Mouse (Mus musculus) thymus, adult 2 months (tissue): Measurements from ENCODE around the gene Rpl6. TPM values are rescaled to one million over a fixed set of nuclear protein-coding genes. Genes with fewer than 3 reads are reported as not detected.
A peak's percentile ranks its signal among the peaks of the same experiment; 100 is the strongest.

Experiments
- DNase-seq: peaks from one replicate; pipeline ENCODE4 v3.0.0; 2021
- H3K27ac ChIP-seq: fragments of 200-500 bp; 2 replicates; pipeline ENCODE4 v1.5.1; 2012; ENCODE audit warnings: low read length, control low read depth; ENCODE audit not compliant: control insufficient read depth, insufficient read depth
- H3K27me3 ChIP-seq: fragments of 200-500 bp; 2 replicates; pipeline ENCODE4 v1.6.1; 2012; ENCODE audit warnings: mild to moderate bottlenecking, low read length, moderate library complexity, mixed read lengths; ENCODE audit not compliant: control insufficient read depth, insufficient read depth
- H3K36me3 ChIP-seq: fragments of 200-500 bp; 2 replicates; pipeline ENCODE4 v1.6.1; 2012; ENCODE audit warnings: mild to moderate bottlenecking, low read length, moderate library complexity; ENCODE audit not compliant: control insufficient read depth, insufficient read depth
- H3K4me1 ChIP-seq: fragments of 200-500 bp; replicated peaks from 2 replicates; pipeline ENCODE4 v1.6.1; 2012; ENCODE audit warnings: low read length; ENCODE audit not compliant: control insufficient read depth, insufficient read depth
- H3K4me3 ChIP-seq: fragments of 200-500 bp; 2 replicates; pipeline ENCODE4 v1.5.1; 2012; ENCODE audit warnings: mild to moderate bottlenecking, low read length, control low read depth, moderate library complexity; ENCODE audit not compliant: control insufficient read depth, insufficient read depth
- CTCF ChIP-seq: fragments of 200-500 bp; IDR thresholded peaks from 2 replicates; pipeline ENCODE4 v1.5.1; 2012; ENCODE audit warnings: mild to moderate bottlenecking, control low read depth, low read length, moderate library complexity, borderline replicate concordance; ENCODE audit not compliant: control insufficient read depth, poor library complexity, insufficient read depth; ENCODE audit errors: extremely low read depth
- POLR2A ChIP-seq: fragments of 200-500 bp; IDR thresholded peaks from 2 replicates; pipeline ENCODE4 v1.6.1; 2012; ENCODE audit warnings: mild to moderate bottlenecking, low read length, control low read depth, moderate library complexity; ENCODE audit not compliant: control insufficient read depth, poor library complexity, insufficient read depth; ENCODE audit errors: extremely low read depth
- whole genome bisulfite sequencing: fragments of 180-500 bp; shearing (Covaris S2); methylation state at CpG from one replicate; pipeline ENCODE4 v1.1.7; 2018; 5-methylcytosine and 5-hydroxymethylcytosine counted together
- polyA plus RNA-seq: library from polyadenylated mRNA; depleted of rRNA; stranded (reverse); fragments of >200 nt; gene quantifications from 2 replicates; pipeline ENCODE4 v1.2.3, GENCODE M21; 2012

The Rpl6 gene
- polyA plus RNA-seq, 1 experiment, result 391 TPM

- no peaks in the 10 kb centered on the region for H3K27me3 ChIP-seq
- 94% methylated on average over 7 of the region's 7 CpGs for WGBS
- no peak overlapping the region for H3K27ac ChIP-seq
- H3K4me3 ChIP-seq, result no peak overlapping the region
- H3K36me3 ChIP-seq, result peaks cover 39% of the 10 kb centered on the region
- no peak for DNase-seq
- H3K4me1 ChIP-seq, result no peaks in the 10 kb centered on the region
- TF ChIP-seq CTCF, result no peak
- no peak for TF ChIP-seq POLR2A
Observed at GRCm38 (mm10) chr5:121162923-121163322, 41.4 kb upstream of the Rpl6 start.

GRCm38 (mm10) chr5:121166884-121167283, 37.4 kb upstream of the Rpl6 start:
- TF ChIP-seq POLR2A (no peak), CTCF (no peak)
- no peaks in the 10 kb centered on the region for H3K27me3 ChIP-seq
- no peaks in the 10 kb centered on the region for H3K4me1 ChIP-seq
- peaks cover 44% of the 10 kb centered on the region for H3K36me3 ChIP-seq
- no peak overlapping the region for H3K27ac ChIP-seq
- H3K4me3 ChIP-seq, result no peak overlapping the region
- no peak for DNase-seq
- WGBS, result 98% methylated on average over 6 of the region's 6 CpGs

- Histone ChIP-seq H3K4me1 (no peaks in the 10 kb centered on the region), H3K27ac (no peak overlapping the region), H3K27me3 (no peaks in the 10 kb centered on the region), H3K4me3 (no peak overlapping the region), H3K36me3 (peaks cover 19% of the 10 kb centered on the region)
- TF ChIP-seq POLR2A, result no peak
- no peak for TF ChIP-seq CTCF
- no peak for DNase-seq
- 97% methylated on average over 2 of the region's 2 CpGs for WGBS
Observed at GRCm38 (mm10) chr5:121169588-121169987, 34.7 kb upstream of the Rpl6 start.

- DNase-seq, result peak; percentile 11
- no peak for TF ChIP-seq CTCF
- TF ChIP-seq POLR2A, result no peak
- Histone ChIP-seq H3K4me3 (no peak overlapping the region), H3K36me3 (peaks cover 8% of the 10 kb centered on the region; the same call in 1 of the 2 replicates), H3K4me1 (no peaks in the 10 kb centered on the region), H3K27ac (no peak overlapping the region), H3K27me3 (no peaks in the 10 kb centered on the region)
- 62% methylated on average over 4 of the region's 4 CpGs for WGBS
Observed at GRCm38 (mm10) chr5:121172835-121173234, 31.4 kb upstream of the Rpl6 start.

GRCm38 (mm10) chr5:121179077-121179857, 25.0 kb upstream of the Rpl6 start:
- no peaks in the 10 kb centered on the region for H3K36me3 ChIP-seq
- H3K4me3 ChIP-seq, result no peak overlapping the region
- H3K4me1 ChIP-seq, result no peaks in the 10 kb centered on the region
- TF ChIP-seq POLR2A (no peak), CTCF (no peak)
- H3K27me3 ChIP-seq, result no peaks in the 10 kb centered on the region
- DNase-seq, result no peak
- WGBS, result 94% methylated on average over 9 of the region's 9 CpGs
- no peak overlapping the region for H3K27ac ChIP-seq

GRCm38 (mm10) chr5:121183269-121183668, 21.0 kb upstream of the Rpl6 start:
- H3K4me1 ChIP-seq, result peaks cover 7% of the 10 kb centered on the region
- H3K36me3 ChIP-seq, result no peaks in the 10 kb centered on the region
- H3K4me3 ChIP-seq, result no peak overlapping the region
- H3K27ac ChIP-seq, result no peak overlapping the region
- no peaks in the 10 kb centered on the region for H3K27me3 ChIP-seq
- DNase-seq, result no peak
- TF ChIP-seq CTCF (no peak), POLR2A (no peak)
- 97% methylated on average over 9 of the region's 9 CpGs for WGBS

GRCm38 (mm10) chr5:121184375-121184774, 19.9 kb upstream of the Rpl6 start:
- H3K27ac ChIP-seq, result no peak overlapping the region
- H3K4me1 ChIP-seq, result peaks cover 11% of the 10 kb centered on the region
- no peak overlapping the region for H3K4me3 ChIP-seq
- no peak for DNase-seq
- WGBS, result 81% methylated on average over 2 of the region's 2 CpGs
- TF ChIP-seq CTCF (no peak), POLR2A (no peak)
- H3K36me3 ChIP-seq, result no peaks in the 10 kb centered on the region
- no peaks in the 10 kb centered on the region for H3K27me3 ChIP-seq
